Mouse (Mus musculus) thymus, adult 2 months (tissue): ENCODE results near the gene Ppp1r13b. TPM values are rescaled to one million over a fixed set of nuclear protein-coding genes. Genes with fewer than 3 reads are reported as not detected.

Experiments
- DNase-seq: peaks from one replicate; pipeline ENCODE4 v3.0.0; 2021
- H3K27ac ChIP-seq: fragments of 200-500 bp; 2 replicates; pipeline ENCODE4 v1.5.1; 2012; ENCODE audit warnings: low read length, control low read depth; ENCODE audit not compliant: control insufficient read depth, insufficient read depth
- H3K27me3 ChIP-seq: fragments of 200-500 bp; 2 replicates; pipeline ENCODE4 v1.6.1; 2012; ENCODE audit warnings: mild to moderate bottlenecking, low read length, moderate library complexity, mixed read lengths; ENCODE audit not compliant: control insufficient read depth, insufficient read depth
- H3K36me3 ChIP-seq: fragments of 200-500 bp; 2 replicates; pipeline ENCODE4 v1.6.1; 2012; ENCODE audit warnings: mild to moderate bottlenecking, low read length, moderate library complexity; ENCODE audit not compliant: control insufficient read depth, insufficient read depth
- H3K4me1 ChIP-seq: fragments of 200-500 bp; replicated peaks from 2 replicates; pipeline ENCODE4 v1.6.1; 2012; ENCODE audit warnings: low read length; ENCODE audit not compliant: control insufficient read depth, insufficient read depth
- H3K4me3 ChIP-seq: fragments of 200-500 bp; 2 replicates; pipeline ENCODE4 v1.5.1; 2012; ENCODE audit warnings: mild to moderate bottlenecking, low read length, control low read depth, moderate library complexity; ENCODE audit not compliant: control insufficient read depth, insufficient read depth
- CTCF ChIP-seq: fragments of 200-500 bp; IDR thresholded peaks from 2 replicates; pipeline ENCODE4 v1.5.1; 2012; ENCODE audit warnings: mild to moderate bottlenecking, control low read depth, low read length, moderate library complexity, borderline replicate concordance; ENCODE audit not compliant: control insufficient read depth, poor library complexity, insufficient read depth; ENCODE audit errors: extremely low read depth
- POLR2A ChIP-seq: fragments of 200-500 bp; IDR thresholded peaks from 2 replicates; pipeline ENCODE4 v1.6.1; 2012; ENCODE audit warnings: mild to moderate bottlenecking, low read length, control low read depth, moderate library complexity; ENCODE audit not compliant: control insufficient read depth, poor library complexity, insufficient read depth; ENCODE audit errors: extremely low read depth
- WGBS: fragments of 180-500 bp; shearing (Covaris S2); methylation state at CpG from one replicate; pipeline ENCODE4 v1.1.7; 2018; 5-methylcytosine and 5-hydroxymethylcytosine counted together
- polyA plus RNA-seq: library from polyadenylated mRNA; depleted of rRNA; stranded (reverse); fragments of >200 nt; gene quantifications from 2 replicates; pipeline ENCODE4 v1.2.3, GENCODE M21; 2012; rRNA removed

The Ppp1r13b gene
- polyA plus RNA-seq, 1 experiment, result 30.1 TPM

DNA sequence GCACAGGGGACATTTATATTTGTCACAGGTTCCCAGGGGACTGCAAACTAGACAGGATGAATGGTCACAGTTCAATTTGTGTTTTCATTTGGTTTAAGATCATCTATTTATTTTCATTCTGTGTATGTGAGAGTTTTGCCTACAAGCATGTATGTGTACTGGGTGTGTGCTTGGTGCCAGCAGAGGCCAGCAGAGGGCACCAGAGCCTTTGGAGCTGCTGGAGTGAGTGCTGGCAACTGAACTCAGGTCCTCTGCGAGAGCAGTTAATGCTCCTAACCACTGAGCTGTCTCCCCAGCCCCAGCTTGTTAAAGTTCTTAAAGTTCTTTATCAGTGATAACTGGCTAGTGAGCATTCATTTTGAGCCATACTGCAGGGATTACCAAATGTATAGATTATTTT lies 128.4 kb downstream of the Ppp1r13b start:
- WGBS, result 100% methylated on average over 1 of the region's 1 CpGs
- TF ChIP-seq CTCF (no peak), POLR2A (no peak)
- peaks cover 71% of the 10 kb centered on the region for H3K36me3 ChIP-seq
- no peak overlapping the region for H3K4me3 ChIP-seq
- H3K27me3 ChIP-seq, result no peaks in the 10 kb centered on the region
- H3K27ac ChIP-seq, result no peak overlapping the region
- H3K4me1 ChIP-seq, result no peaks in the 10 kb centered on the region
- DNase-seq, result peak; percentile 13

Other genes starting within 250 kb of the Ppp1r13b start
- 107 and 119 TPM in 2 replicates for gene Ckb, start 235.8 kb downstream of the Ppp1r13b start, polyA plus RNA-seq
- 40.4 and 47.2 TPM in 2 replicates for gene Trmt61a, start 230.0 kb downstream of the Ppp1r13b start, polyA plus RNA-seq
- 12.8 and 16.6 TPM in 2 replicates for gene Bag5, start 194.9 kb downstream of the Ppp1r13b start, polyA plus RNA-seq
- 32.3 and 38.8 TPM in 2 replicates for gene Apopt1, start 194.8 kb downstream of the Ppp1r13b start, polyA plus RNA-seq
- 79.5 and 85.0 TPM in 2 replicates for gene Klc1, start 149.3 kb downstream of the Ppp1r13b start, polyA plus RNA-seq
- 22.1 and 29.0 TPM in 2 replicates for gene Xrcc3, start 94.2 kb downstream of the Ppp1r13b start, polyA plus RNA-seq
- 36.6 and 46.4 TPM in 2 replicates for gene Zfyve21, start 93.9 kb downstream of the Ppp1r13b start, polyA plus RNA-seq
- gene Atp5mpl, start 58.9 kb upstream of the Ppp1r13b start, polyA plus RNA-seq, result 32.8 and 46.5 TPM in 2 replicates
- gene Tdrd9, start 63.4 kb upstream of the Ppp1r13b start, polyA plus RNA-seq, result 0.09 and 0.15 TPM in 2 replicates
- not detected in 2 replicates for gene Rd3l, start 73.2 kb upstream of the Ppp1r13b start, polyA plus RNA-seq
- 9.1 and 14.7 TPM in 2 replicates for gene Aspg, start 198.6 kb upstream of the Ppp1r13b start, polyA plus RNA-seq
- gene Kif26a, start 238.1 kb upstream of the Ppp1r13b start, polyA plus RNA-seq, result 6.3 and 6.6 TPM in 2 replicates